Mouse (Mus musculus) cortical plate, adult 2 months (tissue): Measurements from ENCODE around the gene Arntl.

ENCODE experiments used
- CTCF ChIP-seq: fragments of 200-500 bp; IDR thresholded peaks from 2 replicates; pipeline ENCODE4 v1.5.1; 2011; ENCODE audit warnings: mild to moderate bottlenecking, control low read depth, low read length; ENCODE audit not compliant: insufficient read depth; ENCODE audit errors: extremely low read depth
- POLR2A ChIP-seq: fragments of 200-500 bp; IDR thresholded peaks from 2 replicates; pipeline ENCODE4 v1.6.1; 2011; ENCODE audit warnings: mild to moderate bottlenecking, low read length, control low read depth; ENCODE audit not compliant: insufficient read depth; ENCODE audit errors: extremely low read depth

GRCm38 (mm10) chr7:113193872-113194271, 13.4 kb upstream of the Arntl start:
- TF ChIP-seq CTCF, result no peak
- no peak for TF ChIP-seq POLR2A
